Mouse (Mus musculus): ENCODE measurements around the gene Tbc1d2b. TPM values are rescaled to one million over a fixed set of nuclear protein-coding genes. Genes with fewer than 3 reads are reported as not detected.

The Tbc1d2b gene
- polyA plus RNA-seq, 1 experiment, result 45.5 TPM

- H3K27ac ChIP-seq (ENCODE audit: insufficient read depth, low read length), result no peak overlapping the region
- 0 out of 2 replicates have a peak, but pooled peaks cover 5% of the 10 kb centered on the region for H3K4me1 ChIP-seq (ENCODE audit: control insufficient read depth, insufficient read depth, low read length)
- TF ChIP-seq CTCF (IDR thresholded peaks at IDR 0.05; ENCODE audit: borderline replicate concordance, insufficient read depth, low read length) (no peak), POLR2A (IDR thresholded peaks at IDR 0.05; ENCODE audit: low read depth, low read length) (no peak)
- no peak overlapping the region for H3K4me3 ChIP-seq (ENCODE audit: insufficient read depth, low read length)
Observed at GRCm38 (mm10) chr9:90184116-90184515, 86.5 kb downstream of the Tbc1d2b start.

- H3K4me1 ChIP-seq (ENCODE audit: control insufficient read depth, insufficient read depth, low read length), result 0 out of 2 replicates have a peak, but pooled peaks cover 5% of the 10 kb centered on the region
- H3K27ac ChIP-seq (ENCODE audit: insufficient read depth, low read length), result no peak overlapping the region
Observed at GRCm38 (mm10) chr9:90183550-90183949, 87.1 kb downstream of the Tbc1d2b start.

GRCm38 (mm10) chr9:90182636-90183421 lies 87.8 kb downstream of the Tbc1d2b start:
- no peak for TF ChIP-seq CTCF (IDR thresholded peaks at IDR 0.05; ENCODE audit: borderline replicate concordance, insufficient read depth, low read length)
- no peak for TF ChIP-seq POLR2A (IDR thresholded peaks at IDR 0.05; ENCODE audit: low read depth, low read length)
- Histone ChIP-seq H3K27ac (ENCODE audit: insufficient read depth, low read length) (no peak overlapping the region), H3K4me1 (ENCODE audit: control insufficient read depth, insufficient read depth, low read length) (0 out of 2 replicates have a peak, but pooled peaks cover 5% of the 10 kb centered on the region), H3K4me3 (ENCODE audit: insufficient read depth, low read length) (no peak overlapping the region)

More at GRCm38 (mm10) chr9:90183550-90183949, 87.1 kb downstream of the Tbc1d2b start:
- H3K4me3 ChIP-seq (ENCODE audit: insufficient read depth, low read length), result no peak overlapping the region
- TF ChIP-seq POLR2A (IDR thresholded peaks at IDR 0.05; ENCODE audit: low read depth, low read length) (no peak), CTCF (IDR thresholded peaks at IDR 0.05; ENCODE audit: borderline replicate concordance, insufficient read depth, low read length) (no peak)

- no peak overlapping the region for H3K4me3 ChIP-seq (ENCODE audit: insufficient read depth, low read length)
- H3K27ac ChIP-seq (ENCODE audit: insufficient read depth, low read length), result no peak overlapping the region
- H3K4me1 ChIP-seq (ENCODE audit: control insufficient read depth, insufficient read depth, low read length), result 0 out of 2 replicates have a peak, but pooled peaks cover 5% of the 10 kb centered on the region
- TF ChIP-seq POLR2A (IDR thresholded peaks at IDR 0.05; ENCODE audit: low read depth, low read length) (no peak), CTCF (IDR thresholded peaks at IDR 0.05; ENCODE audit: borderline replicate concordance, insufficient read depth, low read length) (no peak)
Observed at GRCm38 (mm10) chr9:90181656-90182388, 88.8 kb downstream of the Tbc1d2b start.

- H3K4me3 ChIP-seq (ENCODE audit: insufficient read depth, low read length), result no peak overlapping the region
- 0 out of 2 replicates have a peak, but pooled peaks cover 5% of the 10 kb centered on the region for H3K4me1 ChIP-seq (ENCODE audit: control insufficient read depth, insufficient read depth, low read length)
- TF ChIP-seq POLR2A (IDR thresholded peaks at IDR 0.05; ENCODE audit: low read depth, low read length), result no peak
- no peak for TF ChIP-seq CTCF (IDR thresholded peaks at IDR 0.05; ENCODE audit: borderline replicate concordance, insufficient read depth, low read length)
- H3K27ac ChIP-seq (ENCODE audit: insufficient read depth, low read length), result no peak overlapping the region
Observed at GRCm38 (mm10) chr9:90179409-90179808, 91.2 kb downstream of the Tbc1d2b start.

- TF ChIP-seq CTCF (IDR thresholded peaks at IDR 0.05; ENCODE audit: borderline replicate concordance, insufficient read depth, low read length) (no peak), POLR2A (IDR thresholded peaks at IDR 0.05; ENCODE audit: low read depth, low read length) (no peak)
- no peak overlapping the region for H3K4me3 ChIP-seq (ENCODE audit: insufficient read depth, low read length)
- H3K4me1 ChIP-seq (ENCODE audit: control insufficient read depth, insufficient read depth, low read length), result no peaks in the 10 kb centered on the region
- H3K27ac ChIP-seq (ENCODE audit: insufficient read depth, low read length), result no peak overlapping the region
Observed at GRCm38 (mm10) chr9:90173330-90173729, 97.3 kb downstream of the Tbc1d2b start.

- no peak overlapping the region for H3K4me3 ChIP-seq (ENCODE audit: insufficient read depth, low read length)
- no peaks in the 10 kb centered on the region for H3K4me1 ChIP-seq (ENCODE audit: control insufficient read depth, insufficient read depth, low read length)
- no peak for TF ChIP-seq POLR2A (IDR thresholded peaks at IDR 0.05; ENCODE audit: low read depth, low read length)
- TF ChIP-seq CTCF (IDR thresholded peaks at IDR 0.05; ENCODE audit: borderline replicate concordance, insufficient read depth, low read length), result no peak
- H3K27ac ChIP-seq (ENCODE audit: insufficient read depth, low read length), result no peak overlapping the region
Observed at GRCm38 (mm10) chr9:90172528-90173321, 97.9 kb downstream of the Tbc1d2b start.

GRCm38 (mm10) chr9:90171421-90171820 lies 99.2 kb downstream of the Tbc1d2b start:
- Histone ChIP-seq H3K27ac (ENCODE audit: insufficient read depth, low read length) (no peak overlapping the region), H3K4me3 (ENCODE audit: insufficient read depth, low read length) (no peak overlapping the region), H3K4me1 (ENCODE audit: control insufficient read depth, insufficient read depth, low read length) (no peaks in the 10 kb centered on the region)
- TF ChIP-seq POLR2A (IDR thresholded peaks at IDR 0.05; ENCODE audit: low read depth, low read length) (no peak), CTCF (IDR thresholded peaks at IDR 0.05; ENCODE audit: borderline replicate concordance, insufficient read depth, low read length) (no peak)

- no peak overlapping the region for H3K27ac ChIP-seq (ENCODE audit: insufficient read depth, low read length)
- H3K4me3 ChIP-seq (ENCODE audit: insufficient read depth, low read length), result no peak overlapping the region
Observed at GRCm38 (mm10) chr9:90169965-90170364, 100.6 kb downstream of the Tbc1d2b start.

More at GRCm38 (mm10) chr9:90169965-90170364, 100.6 kb downstream of the Tbc1d2b start:
- no peak for TF ChIP-seq CTCF (IDR thresholded peaks at IDR 0.05; ENCODE audit: borderline replicate concordance, insufficient read depth, low read length)
- TF ChIP-seq POLR2A (IDR thresholded peaks at IDR 0.05; ENCODE audit: low read depth, low read length), result no peak
- H3K4me1 ChIP-seq (ENCODE audit: control insufficient read depth, insufficient read depth, low read length), result no peaks in the 10 kb centered on the region
